Mouse (Mus musculus) stomach, embryonic 16.5 days (tissue): ENCODE measurements around the gene Olfr353. TPM values are rescaled to one million over a fixed set of nuclear protein-coding genes. Genes with fewer than 3 reads are reported as not detected.

Experiments
- ATAC-seq: fragments of 200-750 bp; cut with Nextera tagmentation; 2 replicates; pipeline ENCODE4 v1.8.0; 2017; ENCODE audit warnings: moderate number of reproducible peaks, moderate TSS enrichment; ENCODE audit not compliant: insufficient read depth, low FRiP score
- H3K27ac ChIP-seq: fragments of 300-500 bp; sonication (generic); 2 replicates; pipeline ENCODE4 v1.5.1; 2014; ENCODE audit warnings: low read length
- H3K27me3 ChIP-seq: fragments of 300-500 bp; sonication (generic); 2 replicates; pipeline ENCODE4 v1.6.1; 2014; ENCODE audit warnings: low read length, control low read depth, mixed read lengths; ENCODE audit not compliant: control insufficient read depth, insufficient read depth
- H3K36me3 ChIP-seq: fragments of 300-500 bp; sonication (generic); 2 replicates; pipeline ENCODE4 v1.6.1; 2014; ENCODE audit warnings: low read length; ENCODE audit not compliant: control insufficient read depth, insufficient read depth
- H3K4me1 ChIP-seq: fragments of 300-500 bp; sonication (generic); 2 replicates; pipeline ENCODE4 v1.6.1; 2014; ENCODE audit warnings: low read length, control low read depth, mixed read lengths; ENCODE audit not compliant: control insufficient read depth, insufficient read depth
- H3K4me2 ChIP-seq: fragments of 300-500 bp; sonication (generic); 2 replicates; pipeline ENCODE4 v1.6.1; 2014; ENCODE audit warnings: low read depth, low read length, mixed read lengths
- H3K4me3 ChIP-seq: fragments of 300-500 bp; sonication (generic); replicated peaks from 2 replicates; pipeline ENCODE4 v1.5.1; 2014; ENCODE audit warnings: mild to moderate bottlenecking, low read length
- H3K9ac ChIP-seq: fragments of 300-500 bp; sonication (generic); 2 replicates; pipeline ENCODE4 v1.6.1; 2014; ENCODE audit warnings: low read length
- H3K9me3 ChIP-seq: fragments of 300-500 bp; sonication (generic); replicated peaks from 2 replicates; pipeline ENCODE4 v1.6.1; 2016; ENCODE audit warnings: low read length, control low read depth; ENCODE audit not compliant: control insufficient read depth
- WGBS: fragments of 180-500 bp; shearing (Covaris S2); extraction: QIAGEN DNeasy Blood & Tissue Kit; methylation state at CpG from one replicate; pipeline ENCODE4 v1.1.7; 2014; 5-methylcytosine and 5-hydroxymethylcytosine counted together
- polyA plus RNA-seq: library from polyadenylated mRNA; unstranded; fragments of >200 nt; fragmentation: Nextera tagmentation; extraction: Ambion mirVana; gene quantifications from 2 replicates; pipeline ENCODE4 v1.2.1, GENCODE M21; 2015

Olfr353 gene
- polyA plus RNA-seq: not detected in 2 replicates

DNA sequence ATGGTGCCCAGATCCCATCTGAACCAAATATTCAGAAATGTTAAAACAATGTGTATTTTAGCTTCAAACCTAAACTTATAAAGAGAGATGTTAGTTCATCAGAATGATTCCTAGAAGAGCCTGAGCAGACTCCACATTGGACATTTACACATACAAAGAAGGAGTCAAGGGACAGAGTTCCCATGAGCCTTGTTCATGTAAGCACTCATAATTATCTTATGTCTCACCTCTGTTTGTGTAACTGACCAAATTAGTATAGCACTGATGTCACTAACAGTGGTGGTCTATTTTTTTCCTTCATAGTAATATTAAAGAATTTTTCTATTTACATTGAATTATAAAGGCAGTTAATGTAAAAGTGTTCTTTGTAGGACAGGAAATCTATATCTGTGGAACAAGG lies at the start of gene Olfr353:
Gene Olfr353, minus strand, starts transcription at position 101 of the 400 bp plus-strand sequence.
- Histone ChIP-seq H3K4me2 (no peak within 1 kb of the TSS), H3K4me3 (no peak within 1 kb of the TSS), H3K4me1 (no peaks in the 10 kb centered on the region), H3K9ac (no peak within 1 kb of the TSS), H3K27ac (no peak within 1 kb of the TSS), H3K9me3 (no peaks in the 10 kb centered on the region; the same call in 1 of the 2 replicates), H3K27me3 (no peaks in the 10 kb centered on the region), H3K36me3 (no peaks in the 10 kb centered on the region)
- ATAC-seq: no peak

DNA sequence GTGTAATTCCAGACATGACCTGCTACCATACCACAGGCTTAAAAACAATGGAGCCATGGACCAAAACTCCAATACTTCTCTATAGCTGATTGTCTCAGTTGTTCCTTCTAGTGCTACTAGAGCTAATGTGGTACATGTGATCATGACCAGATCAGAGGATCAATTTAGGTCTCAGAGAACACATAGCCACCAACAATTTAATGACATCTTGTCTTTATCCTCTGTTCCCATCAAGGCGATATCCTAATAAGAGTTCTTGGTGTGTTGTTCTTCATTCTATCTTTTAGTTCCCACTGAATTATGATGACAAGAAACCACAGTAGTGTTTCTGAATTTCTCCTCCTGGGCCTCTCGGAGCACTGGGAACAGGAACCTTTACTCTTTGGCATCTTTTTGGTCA lies 44.1 kb upstream of the Olfr353 start, which contains the start of gene Olfr356:
Gene Olfr356, plus strand, starts transcription at position 301 of the 400 bp plus-strand sequence.
- H3K36me3 ChIP-seq: no peaks in the 10 kb centered on the region
- ATAC-seq: no peak
- no peaks in the 10 kb centered on the region; the same call in 1 of the 2 replicates for H3K9me3 ChIP-seq
- WGBS: 83% methylated on average over 2 of the region's 2 CpGs
- no peak within 1 kb of the TSS for H3K9ac ChIP-seq
- H3K4me1 ChIP-seq: no peaks in the 10 kb centered on the region
- no peaks in the 10 kb centered on the region for H3K27me3 ChIP-seq
- no peak within 1 kb of the TSS for H3K4me3 ChIP-seq
- no peak within 1 kb of the TSS for H3K4me2 ChIP-seq
- no peak within 1 kb of the TSS for H3K27ac ChIP-seq

DNA sequence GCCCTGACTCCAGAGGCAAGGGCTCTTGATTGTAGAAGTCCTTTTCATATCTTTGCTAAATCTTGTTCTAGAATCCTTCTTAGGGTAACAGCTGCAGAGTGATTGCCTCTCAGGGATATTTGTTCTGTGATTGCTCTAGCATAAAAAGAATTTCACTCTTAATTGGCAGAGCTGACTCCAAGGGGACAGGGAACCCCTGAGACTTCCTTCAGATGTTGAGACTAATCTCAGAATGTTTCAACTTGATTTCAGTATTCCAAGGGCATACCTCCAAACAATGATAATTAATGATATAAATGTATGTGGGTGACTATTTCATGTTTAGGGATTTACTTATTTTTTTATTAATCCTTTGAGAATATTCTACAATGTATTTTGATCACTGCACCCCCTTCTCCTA lies 36.1 kb upstream of the Olfr353 start, which contains the start of gene Olfr355:
Gene Olfr355, minus strand, starts transcription at position 101 of the 400 bp plus-strand sequence.
- Histone ChIP-seq H3K27me3 (no peaks in the 10 kb centered on the region), H3K9me3 (no peaks in the 10 kb centered on the region), H3K9ac (no peak within 1 kb of the TSS), H3K27ac (no peak within 1 kb of the TSS), H3K4me2 (no peak within 1 kb of the TSS), H3K4me3 (no peak within 1 kb of the TSS), H3K4me1 (no peaks in the 10 kb centered on the region), H3K36me3 (no peaks in the 10 kb centered on the region)
- ATAC-seq: no peak

DNA sequence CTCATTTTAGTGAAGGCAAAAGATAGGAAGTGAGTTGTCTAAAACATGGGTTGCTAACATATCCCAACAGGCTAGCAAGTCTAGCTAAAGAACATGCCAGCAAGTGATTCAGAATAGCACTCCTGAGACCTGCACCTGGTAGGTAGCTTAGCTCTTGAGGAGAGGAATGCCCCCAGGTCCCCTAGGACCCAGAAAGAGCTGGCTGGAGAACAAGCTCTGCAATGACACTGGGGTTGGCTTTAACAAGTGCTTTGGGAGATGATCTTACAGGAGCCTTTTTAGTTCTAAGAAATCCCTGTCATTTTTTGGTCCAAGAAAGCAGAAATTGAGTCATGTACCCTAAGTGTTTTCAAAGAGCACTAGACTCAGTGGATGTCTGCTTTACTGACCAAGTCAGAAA lies 12.6 kb upstream of the Olfr353 start, which contains the start of gene Olfr354:
Gene Olfr354, plus strand, starts transcription at position 301 of the 400 bp plus-strand sequence.
- no peak for ATAC-seq
- H3K9me3 ChIP-seq: peaks cover 6% of the 10 kb centered on the region; the same call in 1 of the 2 replicates
- H3K4me3 ChIP-seq: no peak within 1 kb of the TSS
- no peak within 1 kb of the TSS for H3K27ac ChIP-seq
- H3K4me1 ChIP-seq: no peaks in the 10 kb centered on the region
- no peak within 1 kb of the TSS for H3K9ac ChIP-seq
- no peak within 1 kb of the TSS for H3K4me2 ChIP-seq
- H3K36me3 ChIP-seq: no peaks in the 10 kb centered on the region
- no peaks in the 10 kb centered on the region for H3K27me3 ChIP-seq

DNA sequence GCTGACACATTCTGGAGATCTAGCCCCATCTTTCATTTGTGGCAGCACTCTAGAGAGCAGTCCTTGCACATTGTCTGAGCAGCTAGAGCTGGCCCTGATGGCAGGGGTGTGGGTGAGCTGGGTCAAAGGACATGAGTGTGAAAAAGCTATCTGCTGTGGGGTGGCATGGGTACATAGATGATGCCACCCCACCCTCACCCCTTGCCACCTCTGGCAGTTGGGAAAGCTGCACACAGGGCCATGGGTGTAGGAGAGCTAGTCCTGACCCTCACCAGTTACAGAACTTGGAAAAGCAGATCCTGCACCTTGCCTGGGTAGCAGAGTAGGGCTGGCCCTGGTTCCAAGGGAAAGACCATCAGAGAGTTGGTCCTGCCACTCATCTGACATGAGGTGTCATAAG lies 4.4 kb upstream of the Olfr353 start:
- H3K4me3 ChIP-seq: no peak overlapping the region
- no peaks in the 10 kb centered on the region; the same call in 1 of the 2 replicates for H3K9me3 ChIP-seq
- H3K36me3 ChIP-seq: no peaks in the 10 kb centered on the region
- ATAC-seq: no peak; the same call in 1 of the 2 replicates
- H3K9ac ChIP-seq: no peak overlapping the region
- no peaks in the 10 kb centered on the region for H3K27me3 ChIP-seq
- H3K4me2 ChIP-seq: no peak overlapping the region
- H3K4me1 ChIP-seq: no peaks in the 10 kb centered on the region
- no peak overlapping the region for H3K27ac ChIP-seq

DNA sequence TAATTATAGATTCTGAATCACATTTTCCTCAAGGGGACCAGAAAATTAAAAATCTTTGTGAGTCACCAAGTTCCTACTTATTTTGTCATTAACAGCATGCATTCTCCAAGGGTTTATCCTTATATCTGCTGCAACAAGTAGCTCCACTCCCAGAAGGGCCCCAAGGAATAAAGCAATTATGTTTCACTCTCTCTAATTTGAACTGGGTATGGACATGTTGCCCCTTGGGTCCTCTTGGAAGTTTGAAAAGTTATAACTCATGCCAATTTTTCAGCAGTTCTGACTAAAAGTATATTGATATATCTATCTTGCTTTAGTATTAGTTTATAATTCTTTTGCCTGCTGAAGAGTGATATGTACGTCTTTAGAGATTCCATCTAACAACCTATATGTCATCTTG lies 24.6 kb downstream of the Olfr353 start, which contains the start of gene Olfr352:
Gene Olfr352, plus strand, starts transcription at position 301 of the 400 bp plus-strand sequence.
- Histone ChIP-seq H3K36me3 (no peaks in the 10 kb centered on the region), H3K4me1 (no peaks in the 10 kb centered on the region), H3K4me2 (no peak within 1 kb of the TSS), H3K9ac (no peak within 1 kb of the TSS), H3K27me3 (no peaks in the 10 kb centered on the region), H3K9me3 (no peaks in the 10 kb centered on the region), H3K4me3 (no peak within 1 kb of the TSS), H3K27ac (no peak within 1 kb of the TSS)
- no peak for ATAC-seq
- WGBS: 80% methylated on average over 1 of the region's 1 CpGs

DNA sequence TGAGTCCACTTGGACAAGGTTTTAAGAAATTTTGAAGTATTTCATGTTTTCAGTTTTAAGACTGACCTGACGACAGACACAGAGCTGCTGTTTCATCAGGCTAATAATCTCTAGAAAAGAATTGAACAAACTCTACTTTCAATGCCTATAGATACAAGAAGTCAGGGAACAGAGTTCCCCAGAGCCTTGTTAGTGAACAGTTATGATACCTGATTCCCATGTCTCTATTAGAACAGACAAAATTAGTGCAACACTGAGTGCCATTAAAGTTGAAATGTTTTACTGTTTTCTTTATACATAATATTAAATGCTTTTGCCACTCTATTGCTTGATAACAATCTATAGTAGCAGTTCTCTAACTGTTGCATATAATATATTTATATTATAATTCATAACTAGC lies 30.2 kb downstream of the Olfr353 start, which contains the start of gene Olfr351:
Gene Olfr351, minus strand, starts transcription at position 101 of the 400 bp plus-strand sequence.
- WGBS: 77% methylated on average over 1 of the region's 1 CpGs
- H3K4me3 ChIP-seq: no peak within 1 kb of the TSS
- H3K4me1 ChIP-seq: no peaks in the 10 kb centered on the region
- H3K9me3 ChIP-seq: no peaks in the 10 kb centered on the region
- no peak within 1 kb of the TSS for H3K27ac ChIP-seq
- no peak within 1 kb of the TSS for H3K4me2 ChIP-seq
- H3K36me3 ChIP-seq: no peaks in the 10 kb centered on the region
- H3K9ac ChIP-seq: no peak within 1 kb of the TSS
- no peaks in the 10 kb centered on the region for H3K27me3 ChIP-seq
- ATAC-seq: no peak

DNA sequence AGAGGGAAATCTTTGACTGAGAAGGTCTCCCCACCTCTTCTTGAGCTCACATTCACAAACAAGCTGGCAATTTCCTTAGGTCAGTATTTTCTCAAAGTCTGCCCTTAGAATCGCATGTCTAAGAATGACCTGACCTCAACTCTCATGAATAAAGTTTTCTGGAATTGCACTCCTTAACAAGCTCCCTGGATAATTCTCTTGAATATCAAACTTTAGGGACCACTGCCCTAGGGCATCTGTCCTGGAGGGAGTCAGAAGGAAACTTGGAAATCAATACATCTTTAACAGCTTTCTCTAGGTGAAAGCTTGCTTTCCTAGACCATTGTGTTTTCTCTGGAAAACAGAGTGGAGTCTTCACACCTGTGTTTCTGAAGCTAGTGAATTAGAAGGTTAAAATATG lies 46.7 kb downstream of the Olfr353 start, which contains the start of gene Olfr350:
Gene Olfr350, plus strand, starts transcription at position 301 of the 400 bp plus-strand sequence.
- H3K4me2 ChIP-seq: no peak within 1 kb of the TSS
- H3K27ac ChIP-seq: no peak within 1 kb of the TSS
- H3K27me3 ChIP-seq: no peaks in the 10 kb centered on the region
- ATAC-seq: no peak
- H3K36me3 ChIP-seq: no peaks in the 10 kb centered on the region
- no peak within 1 kb of the TSS for H3K9ac ChIP-seq
- H3K9me3 ChIP-seq: no peaks in the 10 kb centered on the region
- no peak within 1 kb of the TSS for H3K4me3 ChIP-seq
- H3K4me1 ChIP-seq: no peaks in the 10 kb centered on the region
- 75% methylated on average over 1 of the region's 1 CpGs for WGBS
